Mouse (Mus musculus): ENCODE results near the gene Skap2. TPM values are rescaled to one million over a fixed set of nuclear protein-coding genes. Genes with fewer than 3 reads are reported as not detected.

Gene Skap2
- polyA plus RNA-seq, 1 experiment from 2014 or later, result 68.7 TPM

DNA sequence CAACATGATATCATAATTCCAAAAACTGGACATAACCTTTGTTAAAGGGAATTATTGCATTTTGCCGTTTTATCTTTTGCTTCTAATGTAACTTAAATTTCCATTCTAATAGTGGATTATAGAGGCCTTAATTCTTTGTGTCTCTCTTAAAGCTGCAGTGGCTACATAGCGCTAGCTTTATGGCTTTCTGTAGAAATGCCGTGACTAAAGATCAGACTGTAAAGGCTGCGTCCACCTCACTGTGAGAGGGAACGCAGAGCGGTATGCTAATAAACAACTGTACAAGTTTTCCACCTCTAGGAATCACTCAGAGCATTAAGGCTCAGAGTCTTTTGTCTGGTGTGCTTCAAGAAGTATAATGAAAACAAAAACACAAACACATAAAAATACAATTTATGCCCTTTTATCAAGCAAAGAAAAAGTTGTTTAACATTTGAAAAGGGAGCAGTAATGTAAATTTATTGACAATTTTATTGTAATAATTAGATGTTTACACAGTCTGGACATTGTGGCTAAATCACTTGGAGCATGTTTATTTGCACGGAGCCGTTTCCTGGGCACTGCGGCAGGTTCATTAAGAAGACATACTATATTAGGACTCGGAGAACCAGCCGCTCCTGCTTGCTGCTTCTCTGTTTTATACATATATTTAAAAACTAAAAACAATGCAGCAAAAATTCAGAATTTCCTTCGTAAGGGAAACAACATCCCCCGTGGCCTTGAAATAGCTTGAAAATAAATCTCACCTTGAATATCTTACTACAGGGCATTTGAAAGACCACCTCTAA lies 162.1 kb downstream of the Skap2 start:
- Histone ChIP-seq H3K27ac (ENCODE audit: low read length) (no peak overlapping the region), H3K4me1 (replicated peaks; ENCODE audit: control insufficient read depth, insufficient read depth, low read length) (no peaks in the 10 kb centered on the region; the same call in 1 of the 2 replicates), H3K9ac (ENCODE audit: low read length) (no peak overlapping the region), H3K36me3 (ENCODE audit: control insufficient read depth, insufficient read depth, low read length) (no peaks in the 10 kb centered on the region), H3K27me3 (ENCODE audit: control insufficient read depth, insufficient read depth, low read depth, low read length) (peaks cover 16% of the 10 kb centered on the region; the same call in 1 of the 2 replicates), H3K9me3 (ENCODE audit: control insufficient read depth, low read length) (no peaks in the 10 kb centered on the region), H3K4me3 (ENCODE audit: low read length) (no peak overlapping the region), H3K4me2 (ENCODE audit: low read depth, low read length) (no peak overlapping the region)
- WGBS, result 77% methylated on average over 13 of the region's 13 CpGs
- ATAC-seq (ENCODE audit: low read depth), result no peak

DNA sequence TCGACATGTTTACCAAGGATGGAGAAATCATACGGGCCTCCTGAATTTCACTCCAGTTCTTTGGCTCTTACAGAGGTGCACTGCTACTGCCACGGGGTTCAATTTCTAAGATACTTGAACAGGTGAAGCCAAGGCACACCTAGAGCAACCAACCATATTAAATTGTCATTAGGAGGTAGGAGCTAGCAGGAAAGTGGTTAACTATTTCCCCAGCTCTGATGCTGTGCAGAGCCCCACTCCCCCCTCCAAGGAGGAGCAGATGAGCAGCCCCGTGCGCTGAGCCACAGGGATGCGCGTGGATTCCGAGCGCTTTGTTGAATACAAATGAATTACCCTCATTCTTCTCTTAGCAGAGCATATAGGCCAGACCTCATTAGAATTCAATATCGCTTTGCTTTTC lies 162.8 kb downstream of the Skap2 start:
- no peak overlapping the region for H3K9ac ChIP-seq (ENCODE audit: low read length)
- no peak overlapping the region for H3K27ac ChIP-seq (ENCODE audit: low read length)
- H3K4me3 ChIP-seq (ENCODE audit: low read length), result no peak overlapping the region
- peaks cover 16% of the 10 kb centered on the region; the same call in 1 of the 2 replicates for H3K27me3 ChIP-seq (ENCODE audit: control insufficient read depth, insufficient read depth, low read depth, low read length)
- no peaks in the 10 kb centered on the region for H3K36me3 ChIP-seq (ENCODE audit: control insufficient read depth, insufficient read depth, low read length)
- WGBS, result 65% methylated on average over 10 of the region's 10 CpGs
- H3K4me2 ChIP-seq (ENCODE audit: low read depth, low read length), result no peak overlapping the region
- no peaks in the 10 kb centered on the region; the same call in 1 of the 2 replicates for H3K4me1 ChIP-seq (replicated peaks; ENCODE audit: control insufficient read depth, insufficient read depth, low read length)
- ATAC-seq (ENCODE audit: low read depth), result no peak
- no peaks in the 10 kb centered on the region for H3K9me3 ChIP-seq (ENCODE audit: control insufficient read depth, low read length)

DNA sequence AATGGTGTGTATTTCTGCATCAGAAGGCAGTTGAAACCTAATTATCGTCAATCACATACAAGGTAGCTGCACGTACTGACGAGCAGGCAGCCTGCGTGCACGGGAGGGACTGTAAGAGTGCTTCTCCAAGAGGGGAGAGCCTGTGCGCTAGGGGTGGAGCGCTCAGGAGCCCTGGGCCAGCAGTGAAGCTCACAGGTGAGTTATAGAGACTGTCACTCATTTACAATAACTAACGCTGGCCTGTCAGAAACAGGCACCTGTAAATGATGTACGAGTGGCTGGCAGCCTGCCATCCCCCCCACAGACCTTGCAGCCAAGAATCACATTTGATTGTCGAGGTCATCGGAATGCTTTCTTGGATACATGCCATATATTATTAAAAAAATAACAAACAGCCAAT lies 168.2 kb downstream of the Skap2 start:
- no peak overlapping the region for H3K27ac ChIP-seq (ENCODE audit: low read length)
- H3K36me3 ChIP-seq (ENCODE audit: control insufficient read depth, insufficient read depth, low read length), result no peaks in the 10 kb centered on the region
- H3K9ac ChIP-seq (ENCODE audit: low read length), result no peak overlapping the region
- peak overlapping the region; percentile 1; the same call in 1 of the 2 replicates for H3K4me2 ChIP-seq (ENCODE audit: low read depth, low read length)
- no peaks in the 10 kb centered on the region for H3K9me3 ChIP-seq (ENCODE audit: control insufficient read depth, low read length)
- H3K4me1 ChIP-seq (replicated peaks; ENCODE audit: control insufficient read depth, insufficient read depth, low read length), result peaks cover 4% of the 10 kb centered on the region
- ATAC-seq (ENCODE audit: low read depth), result peak; percentile 59; the same call in 1 of the 2 replicates
- H3K27me3 ChIP-seq (ENCODE audit: control insufficient read depth, insufficient read depth, low read depth, low read length), result peaks cover 14% of the 10 kb centered on the region; the same call in 1 of the 2 replicates
- WGBS, result 17% methylated on average over 11 of the region's 11 CpGs
- H3K4me3 ChIP-seq (ENCODE audit: low read length), result no peak overlapping the region

DNA sequence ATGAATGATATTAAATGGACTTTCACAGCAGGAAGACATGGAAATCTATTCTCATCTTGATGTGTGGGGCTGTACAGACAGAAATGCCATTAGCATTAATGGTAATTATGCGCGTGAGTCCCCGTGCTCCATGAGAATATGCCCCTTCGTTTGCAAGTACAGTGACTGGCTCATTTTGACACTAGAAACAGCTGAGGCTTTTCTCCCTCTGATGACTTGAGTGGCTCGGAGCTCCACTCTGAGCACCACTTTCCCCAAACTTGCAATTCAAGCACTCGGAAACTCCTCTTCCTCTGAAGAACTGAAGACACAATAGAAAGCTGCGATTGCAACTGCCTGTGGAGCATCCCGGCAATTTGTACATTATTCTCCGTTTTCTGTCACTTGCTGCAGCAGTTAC lies 169.3 kb downstream of the Skap2 start:
- Histone ChIP-seq H3K36me3 (ENCODE audit: control insufficient read depth, insufficient read depth, low read length) (no peaks in the 10 kb centered on the region), H3K4me1 (replicated peaks; ENCODE audit: control insufficient read depth, insufficient read depth, low read length) (peaks cover 4% of the 10 kb centered on the region), H3K27me3 (ENCODE audit: control insufficient read depth, insufficient read depth, low read depth, low read length) (peaks cover 9% of the 10 kb centered on the region; the same call in 1 of the 2 replicates), H3K4me3 (ENCODE audit: low read length) (no peak overlapping the region), H3K4me2 (ENCODE audit: low read depth, low read length) (no peak overlapping the region), H3K27ac (ENCODE audit: low read length) (no peak overlapping the region), H3K9me3 (ENCODE audit: control insufficient read depth, low read length) (no peaks in the 10 kb centered on the region), H3K9ac (ENCODE audit: low read length) (no peak overlapping the region)
- WGBS, result 85% methylated on average over 9 of the region's 9 CpGs
- no peak for ATAC-seq (ENCODE audit: low read depth)

DNA sequence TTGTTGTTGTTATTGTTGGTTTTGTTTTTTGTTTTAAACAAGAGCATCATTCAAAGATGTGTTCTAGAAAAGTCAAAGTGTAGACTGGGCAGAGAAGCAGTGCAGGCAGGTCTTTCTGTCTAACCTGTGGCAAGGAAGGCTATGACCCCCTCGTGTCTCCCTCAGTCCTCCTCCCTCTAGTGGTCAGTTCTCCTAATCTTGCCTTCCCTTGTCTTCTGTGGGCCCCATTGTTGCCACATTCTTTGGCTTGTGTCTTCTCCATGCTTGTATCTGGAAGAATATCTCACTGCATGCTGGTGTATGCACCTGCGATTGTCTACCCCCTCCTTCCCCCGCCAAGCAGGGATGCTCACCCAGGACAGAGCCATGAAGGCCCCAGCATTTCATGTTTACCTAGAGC lies 174.2 kb downstream of the Skap2 start:
- no peak overlapping the region for H3K4me3 ChIP-seq (ENCODE audit: low read length)
- no peak for ATAC-seq (ENCODE audit: low read depth)
- 67% methylated on average over 3 of the region's 3 CpGs for whole genome bisulfite sequencing
- H3K9ac ChIP-seq (ENCODE audit: low read length), result no peak overlapping the region
- no peaks in the 10 kb centered on the region for H3K27me3 ChIP-seq (ENCODE audit: control insufficient read depth, insufficient read depth, low read depth, low read length)
- H3K27ac ChIP-seq (ENCODE audit: low read length), result no peak overlapping the region
- no peaks in the 10 kb centered on the region for H3K9me3 ChIP-seq (ENCODE audit: control insufficient read depth, low read length)
- H3K4me1 ChIP-seq (replicated peaks; ENCODE audit: control insufficient read depth, insufficient read depth, low read length), result no peaks in the 10 kb centered on the region
- no peak overlapping the region for H3K4me2 ChIP-seq (ENCODE audit: low read depth, low read length)
- no peaks in the 10 kb centered on the region for H3K36me3 ChIP-seq (ENCODE audit: control insufficient read depth, insufficient read depth, low read length)

DNA sequence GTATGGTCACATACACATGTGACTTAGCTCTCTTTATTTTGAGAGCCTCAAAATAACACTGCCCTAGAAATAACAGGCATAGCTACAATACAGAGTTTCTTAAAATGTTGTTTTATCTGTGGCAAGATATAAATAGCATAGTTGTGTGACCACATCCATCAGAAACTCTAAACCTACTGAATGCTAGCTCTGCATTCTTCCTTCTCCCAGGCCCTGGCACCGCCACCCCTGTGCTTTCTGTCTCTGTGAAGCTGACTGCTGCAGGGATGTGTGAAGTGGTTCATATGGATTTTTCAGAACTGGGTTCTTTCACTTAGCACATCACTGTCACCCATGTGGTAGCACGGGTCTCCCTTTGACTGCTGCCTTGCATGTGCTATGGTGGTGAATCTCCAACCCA lies 179.0 kb downstream of the Skap2 start:
- H3K27me3 ChIP-seq (ENCODE audit: control insufficient read depth, insufficient read depth, low read depth, low read length), result no peaks in the 10 kb centered on the region
- no peak overlapping the region for H3K9ac ChIP-seq (ENCODE audit: low read length)
- no peak overlapping the region for H3K4me2 ChIP-seq (ENCODE audit: low read depth, low read length)
- no peaks in the 10 kb centered on the region for H3K9me3 ChIP-seq (ENCODE audit: control insufficient read depth, low read length)
- no peak for ATAC-seq (ENCODE audit: low read depth)
- H3K36me3 ChIP-seq (ENCODE audit: control insufficient read depth, insufficient read depth, low read length), result no peaks in the 10 kb centered on the region
- H3K4me1 ChIP-seq (replicated peaks; ENCODE audit: control insufficient read depth, insufficient read depth, low read length), result no peaks in the 10 kb centered on the region
- no peak overlapping the region for H3K27ac ChIP-seq (ENCODE audit: low read length)
- H3K4me3 ChIP-seq (ENCODE audit: low read length), result no peak overlapping the region
- WGBS, result 57% methylated on average over 2 of the region's 2 CpGs

DNA sequence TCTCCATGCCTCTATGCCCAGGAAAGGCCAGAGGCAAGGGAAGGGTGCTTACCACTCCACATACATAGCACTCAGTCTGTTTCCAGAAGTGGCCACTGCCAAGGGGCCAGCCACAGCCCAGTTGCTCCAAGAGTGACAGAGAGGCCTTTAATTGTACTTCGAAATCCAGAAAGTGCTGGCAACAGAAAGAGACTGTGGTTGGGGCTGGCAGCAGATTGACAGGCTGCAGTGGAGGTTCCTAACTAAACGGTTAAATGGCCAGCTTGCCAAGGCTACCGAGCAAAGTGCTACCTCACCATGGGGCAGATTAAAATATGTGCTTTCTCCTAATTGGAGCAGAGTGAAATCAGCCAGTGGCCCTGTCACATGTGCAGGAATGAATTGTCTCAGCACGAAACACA lies 186.7 kb downstream of the Skap2 start:
- no peak overlapping the region for H3K4me2 ChIP-seq (ENCODE audit: low read depth, low read length)
- no peaks in the 10 kb centered on the region for H3K9me3 ChIP-seq (ENCODE audit: control insufficient read depth, low read length)
- H3K27ac ChIP-seq (ENCODE audit: low read length), result no peak overlapping the region
- H3K36me3 ChIP-seq (ENCODE audit: control insufficient read depth, insufficient read depth, low read length), result no peaks in the 10 kb centered on the region
- H3K27me3 ChIP-seq (ENCODE audit: control insufficient read depth, insufficient read depth, low read depth, low read length), result no peaks in the 10 kb centered on the region
- no peak overlapping the region for H3K4me3 ChIP-seq (ENCODE audit: low read length)
- no peak overlapping the region for H3K9ac ChIP-seq (ENCODE audit: low read length)
- no peak for ATAC-seq (ENCODE audit: low read depth)
- WGBS, result 70% methylated on average over 4 of the region's 4 CpGs
- H3K4me1 ChIP-seq (replicated peaks; ENCODE audit: control insufficient read depth, insufficient read depth, low read length), result no peaks in the 10 kb centered on the region

DNA sequence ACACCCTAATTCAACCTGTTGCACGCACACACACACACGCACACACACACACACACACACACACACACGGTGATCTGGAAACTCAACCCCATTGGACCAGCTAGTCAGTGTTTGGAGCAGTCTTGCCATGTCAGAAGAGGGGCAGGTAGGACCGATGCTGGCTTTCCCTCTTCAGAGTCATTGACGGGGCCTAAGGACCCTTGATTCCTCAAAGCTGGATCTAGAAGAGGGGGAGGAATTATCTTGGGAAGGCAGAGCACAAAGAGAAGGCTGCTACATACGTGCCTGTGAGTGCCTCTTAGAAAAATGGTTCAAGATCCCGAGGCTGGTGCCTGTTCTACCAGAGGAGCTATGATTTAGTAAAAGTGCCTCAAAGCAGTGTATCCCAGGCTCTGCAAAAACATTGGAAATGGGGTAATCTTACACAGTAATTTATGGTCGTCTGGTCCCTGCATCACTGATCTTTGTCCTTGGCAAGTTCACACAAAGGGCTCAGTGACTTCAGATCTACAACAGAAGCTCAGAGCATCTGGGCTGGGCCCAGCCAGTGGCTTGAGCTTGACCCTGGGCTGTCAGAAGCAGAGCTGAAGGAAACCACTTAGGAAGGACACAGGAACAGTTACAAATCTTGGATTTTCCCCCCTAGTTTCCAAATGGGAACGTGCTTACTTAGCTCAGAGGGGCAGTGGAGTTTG lies 188.1 kb downstream of the Skap2 start:
- Histone ChIP-seq H3K27me3 (ENCODE audit: control insufficient read depth, insufficient read depth, low read depth, low read length) (no peaks in the 10 kb centered on the region), H3K9me3 (ENCODE audit: control insufficient read depth, low read length) (no peaks in the 10 kb centered on the region), H3K4me1 (replicated peaks; ENCODE audit: control insufficient read depth, insufficient read depth, low read length) (no peaks in the 10 kb centered on the region), H3K36me3 (ENCODE audit: control insufficient read depth, insufficient read depth, low read length) (no peaks in the 10 kb centered on the region), H3K9ac (ENCODE audit: low read length) (no peak overlapping the region), H3K4me3 (ENCODE audit: low read length) (no peak overlapping the region), H3K27ac (ENCODE audit: low read length) (peak overlapping the region; percentile 3; the same call in 1 of the 2 replicates), H3K4me2 (ENCODE audit: low read depth, low read length) (no peak overlapping the region)
- peak; percentile 89 for ATAC-seq (ENCODE audit: low read depth)
- WGBS, result 54% methylated on average over 9 of the region's 9 CpGs

DNA sequence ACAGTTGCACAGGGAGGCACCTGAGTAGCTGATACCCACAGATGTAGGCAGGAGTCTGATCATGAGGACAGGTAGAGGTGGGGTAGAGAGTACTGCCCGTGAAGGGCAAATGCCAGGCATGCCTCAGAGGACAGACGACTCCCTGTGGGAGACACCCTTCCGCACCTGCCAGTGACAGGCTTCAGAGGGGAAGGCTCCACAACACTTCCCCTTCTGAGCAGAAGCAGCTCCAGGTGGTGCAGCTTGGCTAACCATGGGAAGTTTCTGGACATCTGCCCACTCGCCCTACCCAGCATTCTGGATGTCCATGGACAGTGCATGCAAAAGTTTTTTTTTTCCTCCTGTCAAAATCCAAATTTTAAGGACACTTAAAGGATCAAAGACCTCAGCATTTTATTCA lies 190.3 kb downstream of the Skap2 start:
- H3K36me3 ChIP-seq (ENCODE audit: control insufficient read depth, insufficient read depth, low read length), result no peaks in the 10 kb centered on the region
- H3K4me2 ChIP-seq (ENCODE audit: low read depth, low read length), result no peak overlapping the region
- no peak for ATAC-seq (ENCODE audit: low read depth)
- no peaks in the 10 kb centered on the region for H3K9me3 ChIP-seq (ENCODE audit: control insufficient read depth, low read length)
- H3K4me3 ChIP-seq (ENCODE audit: low read length), result no peak overlapping the region
- no peak overlapping the region for H3K27ac ChIP-seq (ENCODE audit: low read length)
- H3K4me1 ChIP-seq (replicated peaks; ENCODE audit: control insufficient read depth, insufficient read depth, low read length), result no peaks in the 10 kb centered on the region
- no peak overlapping the region for H3K9ac ChIP-seq (ENCODE audit: low read length)
- 55% methylated on average over 4 of the region's 4 CpGs for WGBS
- no peaks in the 10 kb centered on the region for H3K27me3 ChIP-seq (ENCODE audit: control insufficient read depth, insufficient read depth, low read depth, low read length)

Data from lung, embryonic 16.5 days (tissue).